In the genomic region with DNA sequence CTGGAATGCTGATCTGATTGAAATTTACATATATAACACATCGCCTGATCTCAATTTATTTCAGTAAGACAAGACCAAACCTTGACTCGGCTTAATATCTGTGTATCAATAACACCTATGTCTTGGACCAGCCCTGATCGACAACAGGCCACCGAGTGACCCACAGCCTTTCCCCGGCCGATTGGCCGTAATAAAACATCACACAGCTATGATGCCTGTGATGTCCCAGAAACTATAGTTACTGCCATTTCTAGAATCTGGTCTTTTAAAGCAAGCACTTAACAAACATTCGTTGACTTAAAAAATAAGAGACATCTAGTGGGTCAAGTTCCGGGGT, we compare ENCODE assay signal across 8 mouse cellular contexts. TPM values are rescaled to one million over a fixed set of nuclear protein-coding genes. Genes with fewer than 3 reads are reported as not detected.
DNase-seq lines count a peak whose midpoint lies in the region; ATAC-seq and TF ChIP-seq lines count a peak whose summit lies in the region.

No protein-coding gene starts in this region.

- TF ChIP-seq CTCF in gastrocnemius, adult 2 months (IDR thresholded peaks at IDR 0.05) = no peak

- H3K9me3 ChIP-seq in forebrain, embryonic 12.5 days = no peaks in the 10 kb centered on the region
- H3K9me3 ChIP-seq in liver, embryonic 15.5 days (replicated peaks) = no peaks in the 10 kb centered on the region

- peaks cover 20% of the 10 kb centered on the region for H3K4me1 ChIP-seq in forebrain, embryonic 12.5 days
- H3K4me1 ChIP-seq in liver, embryonic 15.5 days (replicated peaks) = peaks cover 20% of the 10 kb centered on the region

- intact Hi-C loops in gastrocnemius, adult 2 months (cut with DNase I) = no loop called here

- no peak for ATAC-seq in forebrain, embryonic 12.5 days (ENCODE audit: low FRiP score)
- no peak for ATAC-seq in liver, embryonic 15.5 days (ENCODE audit: insufficient read depth)
- no peak; the same call in 1 of the 2 replicates for ATAC-seq in erythroid progenitor cell, adult 5-6 weeks (replicated peaks; ENCODE audit: low FRiP score, poor library complexity, severe bottlenecking)

- H3K27ac ChIP-seq in gastrocnemius, adult 2 months = peak overlapping the region; percentile 99
- H3K27ac ChIP-seq in forebrain, embryonic 12.5 days = peak overlapping the region; percentile 92
- H3K27ac ChIP-seq in liver, embryonic 15.5 days (replicated peaks) = peak overlapping the region; percentile 93

- peaks cover 64% of the 10 kb centered on the region for H3K36me3 ChIP-seq in forebrain, embryonic 12.5 days (replicated peaks)
- peaks cover 67% of the 10 kb centered on the region for H3K36me3 ChIP-seq in liver, embryonic 15.5 days (replicated peaks)

- peak overlapping the region; percentile 94 for H3K4me3 ChIP-seq in gastrocnemius, adult 2 months
- H3K4me3 ChIP-seq in forebrain, embryonic 12.5 days (replicated peaks) = peak overlapping the region; percentile 98
- H3K4me3 ChIP-seq in liver, embryonic 15.5 days (replicated peaks) = peak overlapping the region; percentile 87

- DNase-seq in gastrocnemius, adult 2 months = no peak
- no peak for DNase-seq in gastrocnemius, postnatal 10 days
- peak; percentile 14 for DNase-seq in 416B (ENCODE audit: low read depth)
- no peak for DNase-seq in retina, postnatal 1 day
- DNase-seq in adrenal gland, adult (ENCODE audit: inconsistent age in 2 of 2, low spot score in 1 of 2) = no peak

- peak overlapping the region; percentile 99 for H3K9ac ChIP-seq in forebrain, embryonic 12.5 days
- peak overlapping the region; percentile 93 for H3K9ac ChIP-seq in liver, embryonic 15.5 days

- WGBS in forebrain, embryonic 12.5 days = under 1% methylated on average over 9 of the region's 9 CpGs
- WGBS in liver, embryonic 15.5 days (ENCODE audit: insufficient replicate concordance) = 1% methylated on average over 9 of the region's 9 CpGs

- peak overlapping the region; percentile 66 for H3K4me2 ChIP-seq in forebrain, embryonic 12.5 days
- H3K4me2 ChIP-seq in liver, embryonic 15.5 days = peak overlapping the region; percentile 68

- H3K27me3 ChIP-seq in forebrain, embryonic 12.5 days = no peaks in the 10 kb centered on the region
- no peaks in the 10 kb centered on the region for H3K27me3 ChIP-seq in liver, embryonic 15.5 days

RNA-seq across cellular contexts. Expression of a gene that starts 0.8 kb away (rescaled TPM):
- total RNA-seq in gastrocnemius, adult 2 months (2021) = 10 to 100 TPM; 46.4 to 49.6 TPM
- total RNA-seq in gastrocnemius, postnatal 10 days (2021) = 10 to 100 TPM; 39.2 to 71.2 TPM
- polyA plus RNA-seq in forebrain, embryonic 12.5 days (2016; fragmentation: Nextera tagmentation; extraction: Ambion mirVana) = 232 and 237 TPM in 2 replicates
- 63.8 and 72.0 TPM in 2 replicates for polyA plus RNA-seq in liver, embryonic 15.5 days (2015; fragmentation: Nextera tagmentation; extraction: Ambion mirVana)
- 269 and 283 TPM in 2 replicates for total RNA-seq in erythroid progenitor cell, adult 5-6 weeks (2015; ENCODE audit: low replicate concordance)
- total RNA-seq in erythroid progenitor cell, adult 5-6 weeks (2017; ENCODE audit: low replicate concordance) = 374 and 383 TPM in 2 replicates

RNA-seq across cellular contexts. Expression of a gene that starts 59.7 kb away (rescaled TPM):
- 1 to 10 TPM; 6.3 to 9.2 TPM for total RNA-seq in gastrocnemius, adult 2 months (2021)
- 10 to 100 TPM; 11.9 to 18.0 TPM for total RNA-seq in gastrocnemius, postnatal 10 days (2021)
- 13.2 and 15.2 TPM in 2 replicates for polyA plus RNA-seq in forebrain, embryonic 12.5 days (2016; fragmentation: Nextera tagmentation; extraction: Ambion mirVana)
- 0.76 and 0.92 TPM in 2 replicates for polyA plus RNA-seq in liver, embryonic 15.5 days (2015; fragmentation: Nextera tagmentation; extraction: Ambion mirVana)
- not detected in 2 replicates for total RNA-seq in erythroid progenitor cell, adult 5-6 weeks (2015; ENCODE audit: low replicate concordance)
- not detected in 2 replicates for total RNA-seq in erythroid progenitor cell, adult 5-6 weeks (2017; ENCODE audit: low replicate concordance)

Comparison
In these comparisons a context has a peak if more than half of its experiments do, and no peak if none do; other contexts are left out.
1. RNA of a gene that starts 59.7 kb away (total RNA-seq): 11.9 to 18.0 TPM in gastrocnemius, postnatal 10 days and 6.3 to 9.2 TPM in gastrocnemius, adult 2 months; not detected in erythroid progenitor cell, adult 5-6 weeks; every median in the first group is over 4 times any median in the second.
2. Peak in every context shown above with its lines, with median percentiles within 50 percentile points of each other: H3K27ac ChIP-seq and H3K4me3 ChIP-seq.